Mouse (Mus musculus): ENCODE data around the gene Ehbp1. TPM values are rescaled to one million over a fixed set of nuclear protein-coding genes. Genes with fewer than 3 reads are reported as not detected.

Gene Ehbp1
- polyA plus RNA-seq, 1 experiment: 22.2 TPM

GRCm38 (mm10) chr11:21968922-21969321, 373.2 kb downstream of the Ehbp1 start:
- DNase-seq (ENCODE audit: low spot score): no peak

Other genes starting within 250 kb of the Ehbp1 start
- gene Tmem17, start 169.8 kb upstream of the Ehbp1 start, polyA plus RNA-seq (2012; rRNA removed): 4.0 and 4.8 TPM in 2 replicates

All from urinary bladder, adult 2 months (tissue).